Mouse (Mus musculus) midbrain, embryonic 11.5 days (tissue): ENCODE measurements at regions not wholly inside any gene's neighbourhood (a gene's known extent, or its start where the extent isn't known, plus 50 kb on each side); places are given as distances from the start of the nearest gene placed in this dataset.
"Not testable (repeated sequence)": the region's sequence is repeated elsewhere in the genome, so short reads cannot be mapped to it uniquely, and the experiment has no call there.

Experiments used
- ATAC-seq: fragments of 200-750 bp; cut with Nextera tagmentation; 2 replicates; pipeline ENCODE4 v1.8.0; 2017; ENCODE audit warnings: moderate TSS enrichment, moderate library complexity; ENCODE audit not compliant: low FRiP score
- DNase-seq: peaks from one replicate; pipeline ENCODE4 v3.0.0; 2015; ENCODE audit warnings: low spot score; ENCODE audit errors: missing footprints
- H3K27ac ChIP-seq: fragments of 300-500 bp; sonication (generic); 2 replicates; pipeline ENCODE4 v1.5.1; 2014; ENCODE audit warnings: low read depth, low read length
- H3K27me3 ChIP-seq: fragments of 300-500 bp; sonication (generic); 2 replicates; pipeline ENCODE4 v1.6.1; 2014; ENCODE audit warnings: mild to moderate bottlenecking, low read length, moderate library complexity, mixed read lengths; ENCODE audit not compliant: control insufficient read depth, insufficient read depth
- H3K36me3 ChIP-seq: fragments of 300-500 bp; sonication (generic); 2 replicates; pipeline ENCODE4 v1.6.1; 2014; ENCODE audit warnings: mild to moderate bottlenecking, low read length, moderate library complexity, mixed read lengths; ENCODE audit not compliant: control insufficient read depth, insufficient read depth
- H3K4me1 ChIP-seq: fragments of 300-500 bp; sonication (generic); 2 replicates; pipeline ENCODE4 v1.6.1; 2014; ENCODE audit warnings: low read length; ENCODE audit not compliant: control insufficient read depth, insufficient read depth
- H3K4me2 ChIP-seq: fragments of 300-500 bp; sonication (generic); 2 replicates; pipeline ENCODE4 v1.6.1; 2014; ENCODE audit warnings: mild to moderate bottlenecking, moderate library complexity
- H3K4me3 ChIP-seq: fragments of 300-500 bp; sonication (generic); 2 replicates; pipeline ENCODE4 v1.5.1; 2014; ENCODE audit warnings: low read depth, low read length
- H3K9ac ChIP-seq: fragments of 300-500 bp; sonication (generic); 2 replicates; pipeline ENCODE4 v1.6.1; 2014; ENCODE audit warnings: low read length
- H3K9me3 ChIP-seq: fragments of 300-500 bp; sonication (generic); 2 replicates; pipeline ENCODE4 v1.6.1; 2016; ENCODE audit warnings: low read length; ENCODE audit not compliant: control insufficient read depth
- WGBS: fragments of 180-500 bp; shearing (Covaris S2); extraction: QIAGEN DNeasy Blood & Tissue Kit; methylation state at CpG from one replicate; pipeline ENCODE4 v1.1.7; 2014; 5-methylcytosine and 5-hydroxymethylcytosine counted together

GRCm38 (mm10) chr3:113105979-113106378, 152.7 kb downstream of the Amy2a5 start:
- Histone ChIP-seq H3K27me3 (no peaks in the 10 kb centered on the region), H3K4me2 (no peak overlapping the region), H3K9ac (no peak overlapping the region), H3K36me3 (no peaks in the 10 kb centered on the region), H3K9me3 (no peaks in the 10 kb centered on the region), H3K27ac (no peak overlapping the region), H3K4me3 (no peak overlapping the region), H3K4me1 (no peaks in the 10 kb centered on the region)
- ATAC-seq, result no peak
- WGBS, result 95% methylated on average over 1 of the region's 1 CpGs
- DNase-seq, result no peak

- H3K36me3 ChIP-seq, H3K9ac ChIP-seq, H3K4me3 ChIP-seq, ATAC-seq, DNase-seq, H3K9me3 ChIP-seq, H3K27me3 ChIP-seq, H3K27ac ChIP-seq, H3K4me1 ChIP-seq, H3K4me2 ChIP-seq: not testable (repeated sequence)
- WGBS, result 82% methylated on average over 21 of the region's 21 CpGs
Observed at GRCm38 (mm10) chr3:113090850-113091249, 167.8 kb downstream of the Amy2a5 start.

- no peaks in the 10 kb centered on the region for H3K36me3 ChIP-seq
- no peaks in the 10 kb centered on the region for H3K9me3 ChIP-seq
- no peaks in the 10 kb centered on the region for H3K27me3 ChIP-seq
- H3K27ac ChIP-seq, result no peak overlapping the region
- H3K4me1 ChIP-seq, result no peaks in the 10 kb centered on the region
- DNase-seq (peak; percentile 91), ATAC-seq (peak; percentile 58)
- no peak overlapping the region for H3K4me3 ChIP-seq
- 2% methylated on average over 1 of the region's 1 CpGs for WGBS
- no peak overlapping the region for H3K9ac ChIP-seq
- no peak overlapping the region for H3K4me2 ChIP-seq
Observed at GRCm38 (mm10) chr3:113080704-113081103, 177.9 kb downstream of the Amy2a5 start.
